In genomic region chr7:25657785-25658184, GRCm38 (mm10) we compare ENCODE assay signal across 7 mouse cellular contexts. TPM values are rescaled to one million over a fixed set of nuclear protein-coding genes. Genes with fewer than 3 reads are reported as not detected.
DNase-seq lines count a peak whose midpoint lies in the region; ATAC-seq and TF ChIP-seq lines count a peak whose summit lies in the region.

No protein-coding gene starts in this region.

- H3K27me3 ChIP-seq in liver, adult 2 months (ENCODE audit: control insufficient read depth, insufficient read depth, low read length): no peaks in the 10 kb centered on the region
- H3K27me3 ChIP-seq in kidney, embryonic 14.5 days (ENCODE audit: control insufficient read depth, insufficient read depth, low read length): no peaks in the 10 kb centered on the region
- H3K27me3 ChIP-seq in neural tube, embryonic 14.5 days (ENCODE audit: control insufficient read depth, insufficient read depth, low read length): no peaks in the 10 kb centered on the region

- peak overlapping the region; percentile 84 for H3K9ac ChIP-seq in liver, adult 2 months (ENCODE audit: low read depth, low read length)
- peak overlapping the region; percentile 74; the same call in 1 of the 2 replicates for H3K9ac ChIP-seq in kidney, embryonic 14.5 days (ENCODE audit: low read depth, low read length)
- peak overlapping the region; percentile 67 for H3K9ac ChIP-seq in neural tube, embryonic 14.5 days (replicated peaks; ENCODE audit: low read depth, low read length)

- TF ChIP-seq CTCF in liver, adult 2 months (IDR thresholded peaks at IDR 0.05; ENCODE audit: low read depth, low read length): no peak
- no peak for TF ChIP-seq CTCF in embryonic fibroblast, embryonic 13.5 days (IDR thresholded peaks at IDR 0.05; ENCODE audit: borderline replicate concordance, insufficient read depth, low read length)

- 7% methylated on average over 10 of the region's 10 CpGs for WGBS in liver, adult 2 months
- 35% methylated on average over 10 of the region's 10 CpGs for WGBS in kidney, embryonic 14.5 days
- 47% methylated on average over 10 of the region's 10 CpGs for WGBS in neural tube, embryonic 14.5 days

- intact Hi-C loops in left cerebral cortex, postnatal 10 days (cut with DNase I): no loop called here

- no peak for ATAC-seq in kidney, embryonic 14.5 days (ENCODE audit: low FRiP score, low TSS enrichment)
- no peak for ATAC-seq in neural tube, embryonic 14.5 days (ENCODE audit: low read depth)

- peak overlapping the region; percentile 82 for H3K4me2 ChIP-seq in kidney, embryonic 14.5 days (replicated peaks; ENCODE audit: low read depth, low read length)
- peak overlapping the region; percentile 83 for H3K4me2 ChIP-seq in neural tube, embryonic 14.5 days (ENCODE audit: low read depth, low read length)

- H3K4me3 ChIP-seq in liver, adult 2 months (ENCODE audit: insufficient read depth, low read depth, low read length): peak overlapping the region; percentile 77
- peak overlapping the region; percentile 63 for H3K4me3 ChIP-seq in embryonic fibroblast, embryonic 13.5 days (ENCODE audit: insufficient read depth, low read length)
- H3K4me3 ChIP-seq in kidney, embryonic 14.5 days (ENCODE audit: low read length): peak overlapping the region; percentile 70
- peak overlapping the region; percentile 55 for H3K4me3 ChIP-seq in neural tube, embryonic 14.5 days (ENCODE audit: low read depth, low read length)

- H3K79me2 ChIP-seq in liver, adult 2 months (ENCODE audit: control insufficient read depth, insufficient read depth, low read length): peaks cover 22% of the 10 kb centered on the region; the same call in 1 of the 2 replicates

- H3K4me1 ChIP-seq in liver, adult 2 months (ENCODE audit: control insufficient read depth, insufficient read depth, low read length): peaks cover 11% of the 10 kb centered on the region
- no peaks in the 10 kb centered on the region for H3K4me1 ChIP-seq in embryonic fibroblast, embryonic 13.5 days (ENCODE audit: control insufficient read depth, insufficient read depth, low read length)
- H3K4me1 ChIP-seq in kidney, embryonic 14.5 days (ENCODE audit: control insufficient read depth, insufficient read depth, low read length): peaks cover 10% of the 10 kb centered on the region; the same call in 1 of the 2 replicates
- peaks cover 10% of the 10 kb centered on the region for H3K4me1 ChIP-seq in neural tube, embryonic 14.5 days (ENCODE audit: control insufficient read depth, insufficient read depth, low read length)

- peak overlapping the region; percentile 98 for H3K27ac ChIP-seq in liver, adult 2 months (replicated peaks; ENCODE audit: insufficient read depth, low read depth, low read length)
- H3K27ac ChIP-seq in embryonic fibroblast, embryonic 13.5 days (ENCODE audit: insufficient read depth, low read length): no peak overlapping the region
- H3K27ac ChIP-seq in kidney, embryonic 14.5 days (ENCODE audit: low read depth, low read length): no peak overlapping the region
- no peak overlapping the region for H3K27ac ChIP-seq in neural tube, embryonic 14.5 days (ENCODE audit: low read depth, low read length)

- H3K9me3 ChIP-seq in kidney, embryonic 14.5 days (ENCODE audit: control insufficient read depth, low read length): no peaks in the 10 kb centered on the region
- no peaks in the 10 kb centered on the region for H3K9me3 ChIP-seq in neural tube, embryonic 14.5 days (ENCODE audit: control insufficient read depth, low read length)

- peaks cover 3% of the 10 kb centered on the region; the same call in 1 of the 2 replicates for H3K36me3 ChIP-seq in liver, adult 2 months (ENCODE audit: control insufficient read depth, insufficient read depth, low read length)
- peaks cover 5% of the 10 kb centered on the region; the same call in 1 of the 2 replicates for H3K36me3 ChIP-seq in kidney, embryonic 14.5 days (ENCODE audit: control insufficient read depth, insufficient read depth, low read length)
- H3K36me3 ChIP-seq in neural tube, embryonic 14.5 days (ENCODE audit: control insufficient read depth, insufficient read depth, low read length): no peaks in the 10 kb centered on the region

- TF ChIP-seq POLR2A in liver, adult 2 months (IDR thresholded peaks at IDR 0.05; ENCODE audit: extremely low read depth, insufficient read depth, low read length): no peak
- no peak for TF ChIP-seq POLR2A in embryonic fibroblast, embryonic 13.5 days (IDR thresholded peaks at IDR 0.05; ENCODE audit: low read depth, low read length)

- peak; percentile 90 for DNase-seq in liver, adult 2 months (ENCODE audit: extremely low read depth, low read depth, low spot score)
- no peak for DNase-seq in liver
- DNase-seq in thymus, adult 18-20 months: no peak
- DNase-seq in left cerebral cortex, postnatal 10 days (ENCODE audit: extremely low spot score in 1 of 2, low spot score in 2 of 2): no peak

RNA-seq across cellular contexts. Expression of gene Bckdha, which starts 1.0 kb away (rescaled TPM):
- total RNA-seq in liver, adult 2 months (2014; rRNA removed): 273 and 293 TPM in 2 replicates
- polyA plus RNA-seq in liver, adult 2 months (2012; rRNA removed): 521 and 573 TPM in 2 replicates
- 15.5 and 16.4 TPM in 2 replicates for polyA plus RNA-seq in embryonic fibroblast, embryonic 13.5 days (2011; ENCODE audit: insufficient read length, low read depth, missing spikeins)
- 60.6 and 69.6 TPM in 2 replicates for polyA plus RNA-seq in kidney, embryonic 14.5 days (2014; fragmentation: Nextera tagmentation; extraction: Ambion mirVana)
- 37.6 and 39.2 TPM in 2 replicates for polyA plus RNA-seq in neural tube, embryonic 14.5 days (2014; fragmentation: Nextera tagmentation; extraction: Ambion mirVana)
- 10 to 100 TPM; 25.0 to 28.9 TPM for total RNA-seq in left cerebral cortex, postnatal 10 days (2021)

RNA-seq across cellular contexts. Expression of gene Exosc5, which starts 1.2 kb away (rescaled TPM):
- total RNA-seq in liver, adult 2 months (2014; rRNA removed): 30.4 and 32.1 TPM in 2 replicates
- 70.3 and 75.1 TPM in 2 replicates for polyA plus RNA-seq in liver, adult 2 months (2012; rRNA removed)
- polyA plus RNA-seq in embryonic fibroblast, embryonic 13.5 days (2011; ENCODE audit: insufficient read length, low read depth, missing spikeins): 21.6 and 25.3 TPM in 2 replicates
- polyA plus RNA-seq in kidney, embryonic 14.5 days (2014; fragmentation: Nextera tagmentation; extraction: Ambion mirVana): 93.5 and 98.8 TPM in 2 replicates
- 38.1 and 40.2 TPM in 2 replicates for polyA plus RNA-seq in neural tube, embryonic 14.5 days (2014; fragmentation: Nextera tagmentation; extraction: Ambion mirVana)
- total RNA-seq in left cerebral cortex, postnatal 10 days (2021): 10 to 100 TPM; 21.8 to 22.0 TPM

RNA-seq across cellular contexts. Expression of gene Tmem91, which starts 17.2 kb away (rescaled TPM):
- total RNA-seq in liver, adult 2 months (2014; rRNA removed): not detected in 2 replicates
- polyA plus RNA-seq in liver, adult 2 months (2012; rRNA removed): not detected in 2 replicates
- polyA plus RNA-seq in embryonic fibroblast, embryonic 13.5 days (2011; ENCODE audit: insufficient read length, low read depth, missing spikeins): 0.73 TPM in 1 of 2 replicates, not detected in the other
- polyA plus RNA-seq in kidney, embryonic 14.5 days (2014; fragmentation: Nextera tagmentation; extraction: Ambion mirVana): 1.8 and 2.5 TPM in 2 replicates
- polyA plus RNA-seq in neural tube, embryonic 14.5 days (2014; fragmentation: Nextera tagmentation; extraction: Ambion mirVana): 39.7 and 66.3 TPM in 2 replicates
- 10 to 100 TPM; 53.6 to 67.6 TPM for total RNA-seq in left cerebral cortex, postnatal 10 days (2021)

RNA-seq across cellular contexts. Expression of gene B9d2, which starts 22.8 kb away (rescaled TPM):
- total RNA-seq in liver, adult 2 months (2014; rRNA removed): 4.2 and 6.8 TPM in 2 replicates
- polyA plus RNA-seq in liver, adult 2 months (2012; rRNA removed): 21.0 and 22.5 TPM in 2 replicates
- 7.8 and 13.1 TPM in 2 replicates for polyA plus RNA-seq in embryonic fibroblast, embryonic 13.5 days (2011; ENCODE audit: insufficient read length, low read depth, missing spikeins)
- polyA plus RNA-seq in kidney, embryonic 14.5 days (2014; fragmentation: Nextera tagmentation; extraction: Ambion mirVana): 33.6 and 36.5 TPM in 2 replicates
- 37.1 and 38.3 TPM in 2 replicates for polyA plus RNA-seq in neural tube, embryonic 14.5 days (2014; fragmentation: Nextera tagmentation; extraction: Ambion mirVana)
- 10 to 100 TPM; 34.5 to 36.3 TPM for total RNA-seq in left cerebral cortex, postnatal 10 days (2021)

RNA-seq across cellular contexts. Expression of gene Tgfb1, which starts 29.0 kb away (rescaled TPM):
- total RNA-seq in liver, adult 2 months (2014; rRNA removed): 1.8 and 5.6 TPM in 2 replicates
- polyA plus RNA-seq in liver, adult 2 months (2012; rRNA removed): 4.8 and 6.8 TPM in 2 replicates
- polyA plus RNA-seq in embryonic fibroblast, embryonic 13.5 days (2011; ENCODE audit: insufficient read length, low read depth, missing spikeins): 48.0 and 60.5 TPM in 2 replicates
- 3.8 and 5.1 TPM in 2 replicates for polyA plus RNA-seq in kidney, embryonic 14.5 days (2014; fragmentation: Nextera tagmentation; extraction: Ambion mirVana)
- polyA plus RNA-seq in neural tube, embryonic 14.5 days (2014; fragmentation: Nextera tagmentation; extraction: Ambion mirVana): 0.42 and 1.1 TPM in 2 replicates
- total RNA-seq in left cerebral cortex, postnatal 10 days (2021): 10 to 100 TPM in 1 of 2 experiments, 1 to 10 TPM in 1; 9.7 to 12.2 TPM

Comparison
In these comparisons a context has a peak if more than half of its experiments do, and no peak if none do; other contexts are left out.
1. RNA of gene Tmem91, which starts 17.2 kb away (polyA plus RNA-seq): 39.7 to 66.3 TPM in neural tube, embryonic 14.5 days; 1.8 to 2.5 TPM in kidney, embryonic 14.5 days, 0.73 TPM in embryonic fibroblast, embryonic 13.5 days and not detected in liver, adult 2 months; every median in the first group is over 10 times any median in the second.
2. Peak in every context shown above with its lines, with median percentiles within 50 percentile points of each other: H3K4me3 ChIP-seq and H3K9ac ChIP-seq.